Mouse (Mus musculus) naive thymus-derived CD4-positive, alpha-beta T cell, adult 5 months (primary cell): ENCODE data around the gene Zfpl1. TPM values are rescaled to one million over a fixed set of nuclear protein-coding genes. Genes with fewer than 3 reads are reported as not detected.

Experiments used
- polyA plus RNA-seq: library from polyadenylated mRNA; unstranded; fragments of 100-300 nt; shearing (Covaris generic); gene quantifications from one replicate; pipeline ENCODE4 v1.2.1, GENCODE M21; 2017

Gene Zfpl1
- 27.6 TPM for polyA plus RNA-seq

DNA sequence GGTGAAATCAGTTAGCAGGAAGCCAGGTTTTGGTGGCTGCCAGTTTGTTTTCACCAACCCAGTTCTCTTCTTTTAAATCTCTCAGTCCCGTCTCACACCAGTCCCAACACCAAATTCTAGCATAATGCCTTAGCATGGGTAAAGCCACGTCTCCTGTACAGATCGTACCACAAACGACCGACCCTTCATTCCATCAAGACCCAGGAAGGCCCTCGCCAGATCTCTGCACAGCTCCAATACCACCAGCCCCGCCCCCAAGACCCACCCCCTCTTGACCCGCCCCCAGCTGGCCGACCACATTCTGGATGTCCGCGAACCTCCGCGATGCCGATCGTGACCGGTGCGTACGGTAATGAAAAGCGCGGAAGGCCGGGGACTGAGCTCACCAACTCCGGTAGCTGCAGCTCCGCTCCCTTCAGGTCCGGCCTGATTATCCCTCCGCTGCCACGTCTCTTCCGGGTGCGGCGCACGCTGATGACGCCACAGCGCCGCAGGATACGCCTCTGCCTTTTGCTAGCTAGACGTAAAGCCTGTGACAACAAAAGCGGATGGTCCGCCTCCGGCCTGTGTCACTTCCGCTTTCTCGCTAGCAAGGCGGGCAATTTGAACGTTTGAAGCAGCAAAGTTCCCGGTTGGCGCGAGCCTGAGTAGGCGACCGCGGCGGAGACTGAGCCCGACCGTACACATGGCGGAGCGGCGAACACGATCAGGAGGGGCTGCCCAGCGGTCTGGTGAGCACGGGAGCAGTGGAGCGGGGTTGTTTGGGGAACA, at the start of gene Zfpl1, which contains the start of gene Cdca5:
Gene Zfpl1 (minus strand): TSS at position 479 of the 771 bp plus-strand sequence.
Gene Cdca5 (plus strand): TSS at position 506 of the 771 bp plus-strand sequence.

DNA sequence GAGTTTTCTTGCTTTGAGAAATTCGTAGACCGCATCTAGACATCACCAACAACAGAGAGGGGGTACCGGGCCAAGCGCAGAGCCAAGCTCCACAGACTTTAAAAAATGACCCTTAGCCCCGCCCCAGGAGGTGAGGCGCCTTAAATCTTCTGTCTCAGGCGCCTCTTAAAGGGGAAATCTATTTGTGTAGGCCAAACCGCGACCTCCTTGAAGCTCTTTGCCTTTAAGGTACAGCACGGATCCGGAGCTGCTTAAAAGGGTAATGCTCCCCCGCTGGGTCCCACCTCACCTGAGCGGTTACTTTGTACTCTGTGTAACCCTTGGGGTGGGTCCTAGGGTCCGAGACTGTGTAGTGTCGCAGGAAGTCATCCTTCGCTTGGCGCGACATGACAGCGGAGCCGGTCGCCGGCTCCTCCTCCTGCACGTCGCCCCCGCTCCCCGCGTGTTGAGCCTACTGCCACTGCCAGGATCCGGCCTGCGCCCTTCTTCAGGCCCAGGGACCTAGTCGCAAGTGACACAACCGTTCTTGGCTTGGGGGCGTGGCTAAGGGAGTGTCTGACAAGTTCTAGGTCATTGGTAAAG, 43.1 kb upstream of the Zfpl1 start, which contains the start of gene Snx15:
Gene Snx15 (minus strand): TSS at position 545 of the 582 bp plus-strand sequence.

DNA sequence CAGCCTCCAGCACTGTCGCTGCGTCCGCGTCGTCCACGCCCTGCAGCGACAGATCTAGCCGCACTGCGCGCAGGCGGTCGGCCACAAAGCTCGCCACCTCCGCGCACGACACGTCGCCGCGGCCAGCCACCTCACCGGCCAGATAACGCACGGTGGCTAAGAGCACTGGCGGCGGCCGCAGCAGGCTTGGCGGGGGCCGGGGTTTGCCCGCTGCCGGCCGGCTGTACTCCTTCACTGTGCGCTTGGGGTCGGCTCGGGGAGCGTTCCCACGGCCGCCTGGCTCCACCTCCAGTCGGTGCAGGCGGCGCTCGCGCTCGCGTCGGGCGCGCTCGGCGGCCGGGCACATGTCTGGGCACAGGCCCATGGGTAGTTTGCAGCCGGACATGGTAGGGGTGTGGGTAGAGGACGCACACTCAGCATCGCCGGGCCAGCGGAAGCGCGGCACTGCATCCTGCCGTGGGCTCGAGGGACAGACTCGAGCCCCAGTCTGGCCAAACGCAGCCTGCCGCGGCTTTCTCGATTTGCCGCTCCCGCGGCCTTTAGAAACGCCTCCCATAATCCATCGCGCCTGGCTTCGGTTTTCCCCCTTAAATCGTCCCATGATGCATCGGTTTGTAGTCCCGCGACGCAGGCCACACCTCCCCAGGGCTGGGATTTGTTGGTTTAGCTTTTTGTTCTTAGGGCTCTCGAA, 33.4 kb upstream of the Zfpl1 start, which contains the start of gene Sac3d1:
Gene Sac3d1 (minus strand): TSS at position 665 of the 691 bp plus-strand sequence.

DNA sequence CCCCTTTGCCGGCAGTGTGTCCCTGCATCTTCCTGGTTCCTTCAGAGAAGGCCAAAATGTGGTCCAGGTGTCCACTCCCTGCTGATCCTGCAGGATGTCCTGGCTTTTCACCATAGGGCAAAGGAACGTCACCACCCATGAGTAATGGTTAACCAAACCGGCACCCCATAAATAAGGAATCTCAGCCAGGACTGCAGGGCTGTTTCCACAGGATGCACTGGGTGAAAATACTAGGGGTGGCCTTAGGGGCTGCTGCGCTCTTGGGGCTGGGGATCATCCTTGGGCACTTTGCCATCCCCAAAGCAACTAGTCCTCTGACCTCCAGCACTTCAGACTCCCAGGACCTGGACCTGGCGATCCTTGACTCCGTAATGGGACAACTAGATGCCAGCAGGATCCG, 20.8 kb upstream of the Zfpl1 start, which contains the start of gene Naaladl1:
Gene Naaladl1 (plus strand): TSS at position 197 of the 400 bp plus-strand sequence.

DNA sequence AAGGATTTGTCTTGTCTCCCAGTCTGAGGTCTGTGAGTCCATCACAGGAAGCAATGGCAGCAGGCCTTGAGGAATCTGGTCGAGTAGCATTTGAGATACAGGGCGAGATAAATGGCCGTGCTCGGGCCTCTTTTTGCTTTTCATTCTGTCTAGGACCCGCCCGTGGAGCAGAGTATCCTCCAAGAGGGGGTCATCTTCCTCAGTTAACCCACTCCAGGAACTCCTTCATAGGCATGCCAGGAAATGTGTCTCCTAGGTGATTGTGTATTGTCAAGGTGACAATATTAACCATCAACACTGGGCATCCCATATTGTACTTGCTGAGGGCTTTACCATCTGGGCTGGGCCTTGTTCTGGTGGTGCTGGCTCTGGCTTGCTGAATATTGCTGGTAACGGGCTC, 9.4 kb upstream of the Zfpl1 start, which contains the start of gene AC131692.1:
Gene AC131692.1 (plus strand): TSS at position 301 of the 400 bp plus-strand sequence.

DNA sequence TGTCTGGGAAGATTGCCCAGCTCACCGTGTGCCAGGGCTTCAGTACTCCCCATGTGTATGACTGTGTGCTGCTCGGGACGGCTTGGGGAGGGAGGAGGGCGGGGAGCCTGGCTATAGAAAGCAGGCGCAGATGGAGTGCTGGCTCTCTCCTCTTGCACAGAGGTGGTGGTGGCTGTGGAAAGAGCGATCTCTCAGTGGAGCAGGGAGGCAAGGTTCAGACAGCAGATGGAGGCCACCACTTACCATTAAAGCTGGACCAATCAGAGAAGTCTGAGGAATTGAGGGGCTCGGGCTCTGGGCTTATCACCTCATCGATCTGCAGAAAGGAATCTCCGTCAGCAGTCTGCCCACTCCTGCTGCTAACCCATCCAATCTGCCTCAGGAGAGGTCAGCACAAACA, 2.6 kb downstream of the Zfpl1 start, which contains the start of gene Gm28374:
Gene Gm28374 (minus strand): TSS at position 101 of the 400 bp plus-strand sequence.

DNA sequence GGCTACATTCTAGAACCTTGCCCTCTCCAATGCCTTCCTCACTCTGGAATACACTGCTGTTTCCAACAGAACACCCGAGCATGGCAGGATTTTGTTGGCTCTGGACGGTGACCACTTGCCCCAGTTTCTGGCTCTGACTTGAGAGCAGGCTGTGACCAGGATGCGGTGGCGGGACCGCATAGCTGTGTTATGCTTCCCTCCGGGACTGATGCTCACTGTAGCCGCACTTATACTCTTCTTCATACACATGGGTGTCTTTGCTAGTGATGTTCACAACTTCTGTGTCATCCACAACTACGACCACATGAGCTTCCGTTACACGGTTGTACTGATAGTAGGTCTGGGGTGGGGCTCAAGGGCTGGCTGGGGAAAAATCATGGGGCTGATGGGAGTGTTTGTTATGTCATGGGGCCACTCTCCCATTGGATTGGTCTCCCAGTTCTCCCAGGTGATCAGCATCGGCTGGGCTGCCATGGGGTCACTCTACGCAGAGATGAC, 4.7 kb downstream of the Zfpl1 start, which contains the start of gene Tmem262:
Gene Tmem262 (plus strand): TSS at position 51 of the 498 bp plus-strand sequence.

DNA sequence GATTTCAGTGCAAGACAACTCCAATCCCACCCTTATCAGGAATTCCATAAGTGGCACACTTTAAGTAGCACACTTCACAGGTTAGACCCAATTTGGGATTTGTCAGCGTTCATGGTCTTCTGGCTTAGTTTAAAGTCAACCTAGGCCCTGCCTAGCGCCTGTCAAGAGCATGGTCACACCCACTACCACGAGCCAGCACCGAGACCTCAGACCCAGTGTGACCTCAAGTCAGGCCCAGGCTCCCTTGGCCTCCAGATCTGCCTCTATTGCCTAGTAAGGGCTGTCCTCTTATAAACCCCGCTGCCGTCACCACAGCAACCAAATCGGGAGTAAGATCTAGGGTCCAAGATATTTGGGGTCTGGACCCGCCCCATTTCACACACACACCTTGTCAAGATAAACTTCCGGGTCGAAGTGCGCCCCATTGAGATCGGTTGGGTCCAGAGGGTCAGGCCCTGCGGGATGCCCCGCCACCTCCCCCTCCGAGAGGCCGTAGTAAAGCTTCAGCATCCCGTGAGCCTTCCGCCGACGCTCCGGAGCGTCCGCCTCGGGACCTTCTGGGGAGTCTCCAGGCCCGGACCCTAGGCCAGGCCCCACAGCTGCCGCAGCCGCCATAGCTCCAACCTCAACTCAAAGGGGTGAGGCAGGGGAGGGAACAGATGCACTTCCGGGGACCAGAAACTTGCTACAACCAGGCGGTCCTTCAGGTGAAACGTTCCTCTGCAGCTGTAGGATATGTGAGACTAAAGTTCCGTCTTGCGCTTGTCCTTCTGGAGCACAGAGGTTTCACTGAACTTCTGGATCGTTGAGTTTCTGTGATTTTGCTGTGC, 8.0 kb downstream of the Zfpl1 start, which contains the start of gene Vps51:
Gene Vps51 (minus strand): TSS at position 668 of the 830 bp plus-strand sequence.

DNA sequence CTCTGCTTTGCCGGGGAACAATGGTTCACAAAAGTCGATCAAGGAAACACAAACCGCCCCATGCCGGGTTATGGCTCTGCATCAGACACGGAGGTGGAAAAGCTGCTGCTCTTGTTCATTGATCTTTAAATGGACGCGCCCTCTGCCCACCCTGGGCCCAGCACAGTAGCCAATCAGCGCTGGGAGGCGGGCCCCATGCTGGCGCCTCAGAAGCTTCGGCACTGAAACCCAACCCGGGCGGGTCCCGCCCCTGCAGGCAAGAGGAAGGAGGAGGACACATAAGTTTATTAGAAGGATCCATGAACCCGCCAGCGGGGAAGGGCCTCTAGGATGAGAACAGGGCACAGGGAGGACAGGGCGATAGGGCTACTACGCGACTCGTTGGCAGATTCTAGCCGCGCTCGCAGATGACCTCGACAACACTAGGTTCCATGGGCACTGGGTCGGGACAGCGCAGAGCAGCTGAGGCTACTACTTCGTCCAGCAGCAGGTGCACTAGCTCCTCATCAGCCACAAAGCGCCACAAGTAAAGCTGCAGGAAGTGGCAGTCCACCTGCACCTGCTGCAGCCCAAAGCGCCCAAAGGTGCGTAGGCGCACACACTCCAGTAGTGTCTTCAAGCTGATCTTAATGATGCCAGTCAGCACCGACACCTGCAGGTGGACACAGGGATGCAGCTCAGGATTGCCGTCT, 16.9 kb downstream of the Zfpl1 start, which contains the start of gene Tm7sf2:
Gene Tm7sf2 (minus strand): TSS at position 650 of the 692 bp plus-strand sequence.

DNA sequence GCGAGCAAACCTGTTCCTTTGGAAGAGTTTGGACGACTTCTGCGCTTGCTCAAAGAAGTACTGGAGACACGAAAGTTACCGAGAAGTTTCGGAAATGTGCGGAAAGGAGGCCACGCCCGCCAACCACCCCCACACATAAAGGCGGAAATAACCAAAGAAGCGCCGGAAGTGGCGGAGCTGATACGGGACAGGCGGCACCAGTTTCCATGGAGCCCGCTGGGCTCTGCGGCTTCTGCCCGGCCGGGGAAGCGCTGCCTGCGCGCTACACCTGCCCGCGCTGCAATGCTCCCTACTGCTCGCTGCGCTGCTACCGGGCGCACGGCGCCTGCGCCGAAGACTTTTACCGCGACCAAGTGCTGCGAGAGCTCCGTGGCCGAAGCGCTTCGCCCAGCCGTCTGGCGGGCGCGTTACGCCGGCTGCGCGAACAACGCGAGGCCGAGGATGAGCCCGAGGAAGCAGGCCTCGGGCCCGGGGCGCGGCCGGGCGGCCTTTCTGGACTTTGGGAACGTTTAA, 23.7 kb downstream of the Zfpl1 start, which contains the start of gene Znhit2:
Gene Znhit2 (plus strand): TSS at position 172 of the 513 bp plus-strand sequence.

DNA sequence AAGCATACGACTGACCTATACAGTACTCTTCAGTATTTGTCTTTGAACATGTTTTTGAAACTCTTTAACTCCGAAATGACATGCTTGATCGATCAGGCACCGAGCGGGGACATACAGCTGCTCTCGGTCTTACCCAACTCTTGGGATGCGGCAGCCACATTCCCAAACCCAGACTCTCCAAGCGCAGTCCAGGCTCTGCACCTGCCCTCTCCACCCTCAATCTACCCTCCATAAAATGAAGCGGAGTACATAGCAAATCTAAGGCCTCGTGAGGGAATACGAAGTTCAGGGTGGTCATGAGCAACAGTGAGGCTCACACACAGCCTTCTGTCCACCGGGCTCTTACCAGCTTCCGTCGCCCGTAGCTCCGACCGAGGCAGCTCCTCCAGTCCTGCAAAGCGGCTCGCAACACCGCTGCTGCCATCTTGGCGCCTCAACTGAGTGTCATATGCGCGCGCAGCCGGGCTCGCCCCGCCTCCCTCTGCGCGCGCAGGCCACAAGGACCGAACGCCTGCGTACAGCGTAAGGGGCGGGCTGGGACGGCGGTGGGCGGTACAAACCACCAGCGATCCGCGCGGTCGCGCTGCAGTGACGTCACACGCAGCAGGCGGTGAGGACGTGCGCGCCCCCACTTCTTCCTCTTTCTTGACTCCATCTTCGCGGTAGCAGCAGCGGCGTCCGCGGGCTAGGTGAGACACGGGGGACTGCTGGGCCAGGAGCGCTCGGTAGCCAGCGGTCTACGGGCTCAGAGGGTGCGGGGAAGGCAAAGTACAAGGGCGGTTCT, 27.3 kb downstream of the Zfpl1 start, which contains the start of the genes Mrpl49 and Fau:
Gene Mrpl49 (minus strand): TSS at position 473 of the 784 bp plus-strand sequence.
Gene Fau (plus strand): TSS at position 532 of the 784 bp plus-strand sequence.

DNA sequence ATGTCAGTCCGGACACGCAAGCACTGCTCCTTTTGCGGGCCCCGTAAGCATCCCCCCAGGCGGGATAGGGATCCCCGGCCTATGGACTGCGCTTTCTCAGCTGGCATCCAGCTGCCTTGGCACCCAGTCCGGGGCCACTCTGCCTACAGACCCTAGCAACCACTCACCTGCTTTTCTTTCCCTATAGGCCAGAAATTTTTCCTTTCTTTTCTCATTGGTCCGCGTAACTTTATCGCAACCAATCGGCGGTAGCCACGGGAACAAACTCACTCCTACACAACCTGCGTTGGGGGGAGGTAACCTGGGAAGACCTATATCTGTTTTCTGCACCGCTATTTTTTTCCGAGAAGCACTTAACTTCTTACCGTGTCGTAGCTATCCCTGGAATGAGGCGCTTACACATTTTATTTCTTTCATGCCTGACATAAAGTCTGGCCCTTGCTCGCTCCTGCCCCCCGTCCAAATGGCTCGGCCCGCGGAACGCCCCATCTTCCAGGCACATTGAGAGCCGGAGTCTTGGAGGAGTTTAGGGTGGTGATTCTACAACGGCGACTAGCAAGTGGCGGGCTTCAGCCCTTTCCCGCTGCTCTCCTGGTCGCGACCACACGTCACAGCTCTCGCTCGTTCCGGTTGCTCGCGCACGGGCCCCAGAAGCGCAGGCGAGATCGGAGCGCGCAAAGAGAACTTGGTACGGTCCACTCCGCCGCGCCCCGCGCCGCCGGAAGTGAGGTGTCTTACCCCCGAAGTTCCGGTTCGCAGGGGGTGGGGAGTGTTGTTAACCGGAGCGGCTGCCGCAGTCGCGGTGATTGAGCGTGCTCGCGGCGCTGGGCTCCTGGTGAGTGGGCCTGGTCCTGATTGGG, 38.2 kb downstream of the Zfpl1 start, which contains the start of gene Syvn1:
Gene Syvn1 (plus strand): TSS at position 283 of the 860 bp plus-strand sequence.

Other genes with a start within 250 kb of the Zfpl1 start
- 168 TPM for gene Frmd8, start 209.7 kb downstream of the Zfpl1 start, polyA plus RNA-seq
- gene Slc25a45, start 207.1 kb downstream of the Zfpl1 start, polyA plus RNA-seq, result 15.7 TPM
- gene Tigd3, start 190.8 kb downstream of the Zfpl1 start, polyA plus RNA-seq, result 0.55 TPM
- 128 TPM for gene Dpf2, start 171.9 kb downstream of the Zfpl1 start, polyA plus RNA-seq
- 0.14 TPM for gene Cdc42ep2, start 160.1 kb downstream of the Zfpl1 start, polyA plus RNA-seq
- 51.0 TPM for gene Pola2, start 120.8 kb downstream of the Zfpl1 start, polyA plus RNA-seq
- gene Slc22a20, start 98.8 kb downstream of the Zfpl1 start, polyA plus RNA-seq, result not detected
- 53.1 TPM for gene Capn1, start 69.1 kb downstream of the Zfpl1 start, polyA plus RNA-seq
- gene Syvn1, start 38.4 kb downstream of the Zfpl1 start, polyA plus RNA-seq, result 69.3 TPM
- 37.0 TPM for gene Mrpl49, start 27.2 kb downstream of the Zfpl1 start, polyA plus RNA-seq
- 1,034 TPM for gene Fau, start 27.1 kb downstream of the Zfpl1 start, polyA plus RNA-seq
- 20.1 TPM for gene Znhit2, start 23.8 kb downstream of the Zfpl1 start, polyA plus RNA-seq
- 15.6 TPM for gene Tm7sf2, start 16.6 kb downstream of the Zfpl1 start, polyA plus RNA-seq
- gene Vps51, start 7.7 kb downstream of the Zfpl1 start, polyA plus RNA-seq, result 109 TPM
- not detected for gene Tmem262, start 4.9 kb downstream of the Zfpl1 start, polyA plus RNA-seq
- 0.80 TPM for gene Gm28374, start 2.7 kb downstream of the Zfpl1 start, polyA plus RNA-seq
- gene Cdca5, start within 50 bp of the Zfpl1 start, polyA plus RNA-seq, result 0.58 TPM
- not detected for gene AC131692.1, start 9.5 kb upstream of the Zfpl1 start, polyA plus RNA-seq
- not detected for gene Naaladl1, start 20.8 kb upstream of the Zfpl1 start, polyA plus RNA-seq
- 13.0 TPM for gene Sac3d1, start 33.7 kb upstream of the Zfpl1 start, polyA plus RNA-seq
- gene Snx15, start 43.3 kb upstream of the Zfpl1 start, polyA plus RNA-seq, result 41.7 TPM
- gene Batf2, start 56.0 kb upstream of the Zfpl1 start, polyA plus RNA-seq, result not detected
- 23.4 TPM for gene Arl2, start 56.6 kb upstream of the Zfpl1 start, polyA plus RNA-seq
- not detected for gene Majin, start 99.4 kb upstream of the Zfpl1 start, polyA plus RNA-seq
- gene Gpha2, start 141.4 kb upstream of the Zfpl1 start, polyA plus RNA-seq, result not detected
- 22.5 TPM for gene Ppp2r5b, start 150.9 kb upstream of the Zfpl1 start, polyA plus RNA-seq
- 91.9 TPM for gene Atg2a, start 156.7 kb upstream of the Zfpl1 start, polyA plus RNA-seq
- gene Ehd1, start 191.8 kb upstream of the Zfpl1 start, polyA plus RNA-seq, result 15.0 TPM
- gene Cdc42bpg, start 221.5 kb upstream of the Zfpl1 start, polyA plus RNA-seq, result 0.21 TPM